Mouse (Mus musculus) urinary bladder, postnatal 0 days (tissue): ENCODE results near the gene Cops6. TPM values are rescaled to one million over a fixed set of nuclear protein-coding genes. Genes with fewer than 3 reads are reported as not detected.

Experiments
- microRNA counts: library from miRNA; unstranded; fragments of <30 nt; microRNA quantifications from one replicate; lab custom pipeline; 2016
- microRNA-seq: library from miRNA; unstranded; fragments of <30 nt; microRNA quantifications from one replicate; pipeline ENCODE4, GENCODE M21; 2016
- polyA plus RNA-seq: library from polyadenylated mRNA; unstranded; fragments of >200 nt; fragmentation: Nextera tagmentation; extraction: Ambion mirVana; gene quantifications from 2 replicates; pipeline ENCODE4 v1.2.1, GENCODE M21; 2015

Cops6 gene
- polyA plus RNA-seq, result 224 and 240 TPM in 2 replicates

GRCm38 (mm10) chr5:138160842-138161665 is at the start of gene Cops6:
Gene Cops6 (plus strand): TSS chr5:138161071.

GRCm38 (mm10) chr5:138116255-138117198 is 44.3 kb upstream of the Cops6 start, which contains the start of gene Zscan21:
Gene Zscan21 (plus strand): TSS chr5:138116903.

DNA sequence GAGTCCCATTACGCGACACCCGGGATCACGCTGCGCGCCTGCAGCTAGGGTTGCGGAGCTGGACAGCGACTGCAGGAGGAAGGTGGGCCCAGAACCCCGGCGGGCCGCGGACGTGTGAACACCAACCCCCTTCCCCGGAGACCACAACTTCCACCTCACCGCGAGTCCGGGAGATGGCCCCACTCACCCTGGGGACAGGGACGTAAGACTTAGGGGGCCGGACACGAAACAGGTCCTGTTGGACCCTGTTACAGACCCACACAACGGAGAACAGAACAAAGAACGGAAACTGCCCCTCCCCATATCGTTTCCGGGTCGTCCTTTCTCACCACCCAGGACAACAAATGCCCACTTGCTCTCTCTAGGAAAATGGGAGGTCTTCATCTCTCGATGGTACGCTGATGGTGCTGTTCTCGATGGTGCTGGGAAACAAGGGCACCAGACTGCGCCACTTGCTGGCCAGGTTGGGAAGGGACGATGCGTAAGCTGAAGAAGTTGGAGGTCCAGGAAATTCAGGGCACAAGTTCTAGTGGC is 5.4 kb upstream of the Cops6 start, which contains the start of gene Zfp113:
Zfp113 (minus strand) TSS at position 302 of the 534 bp plus-strand sequence.

DNA sequence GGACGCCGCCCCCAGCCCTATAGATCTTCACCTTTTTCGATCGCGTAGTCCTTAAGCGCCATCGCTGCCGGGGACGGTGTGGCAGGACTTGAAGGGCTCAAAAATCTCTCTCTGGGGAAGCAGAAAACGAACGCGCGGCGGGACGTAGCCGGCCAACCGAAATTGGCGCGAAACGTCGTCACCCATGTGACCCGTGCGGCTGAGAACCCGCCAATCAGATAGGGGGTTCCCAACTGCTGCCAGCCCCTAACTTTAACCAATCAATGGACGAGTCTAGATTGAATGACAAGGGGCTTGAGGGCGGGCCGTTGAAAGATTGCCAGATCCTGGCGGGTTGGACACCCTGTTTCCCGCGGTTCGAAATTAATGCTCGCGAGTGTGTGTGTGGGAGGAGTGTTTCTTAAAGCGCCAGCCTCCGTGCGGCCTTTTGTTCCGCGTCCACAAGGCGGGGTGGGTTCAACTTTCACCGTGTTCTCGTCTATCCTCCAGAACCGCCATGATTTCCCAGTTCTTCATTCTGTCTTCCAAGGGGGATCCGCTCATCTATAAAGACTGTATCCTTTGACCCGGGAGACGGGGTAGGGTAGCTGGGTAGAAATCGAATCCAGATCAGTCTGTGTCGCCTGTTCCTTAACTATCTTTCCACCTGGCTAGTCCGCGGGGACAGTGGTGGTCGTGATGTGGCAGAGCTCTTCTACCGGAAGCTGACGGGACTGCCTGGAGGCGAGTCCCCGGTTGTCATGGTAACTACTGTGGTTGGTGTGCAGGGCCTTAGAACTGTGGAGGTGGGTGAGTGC is 11.0 kb downstream of the Cops6 start, which contains the start of the genes Ap4m1 and Mcm7:
Ap4m1 (plus strand) TSS at position 308 of the 797 bp plus-strand sequence.
Mcm7 (minus strand) TSS at position 728 of the 797 bp plus-strand sequence.

DNA sequence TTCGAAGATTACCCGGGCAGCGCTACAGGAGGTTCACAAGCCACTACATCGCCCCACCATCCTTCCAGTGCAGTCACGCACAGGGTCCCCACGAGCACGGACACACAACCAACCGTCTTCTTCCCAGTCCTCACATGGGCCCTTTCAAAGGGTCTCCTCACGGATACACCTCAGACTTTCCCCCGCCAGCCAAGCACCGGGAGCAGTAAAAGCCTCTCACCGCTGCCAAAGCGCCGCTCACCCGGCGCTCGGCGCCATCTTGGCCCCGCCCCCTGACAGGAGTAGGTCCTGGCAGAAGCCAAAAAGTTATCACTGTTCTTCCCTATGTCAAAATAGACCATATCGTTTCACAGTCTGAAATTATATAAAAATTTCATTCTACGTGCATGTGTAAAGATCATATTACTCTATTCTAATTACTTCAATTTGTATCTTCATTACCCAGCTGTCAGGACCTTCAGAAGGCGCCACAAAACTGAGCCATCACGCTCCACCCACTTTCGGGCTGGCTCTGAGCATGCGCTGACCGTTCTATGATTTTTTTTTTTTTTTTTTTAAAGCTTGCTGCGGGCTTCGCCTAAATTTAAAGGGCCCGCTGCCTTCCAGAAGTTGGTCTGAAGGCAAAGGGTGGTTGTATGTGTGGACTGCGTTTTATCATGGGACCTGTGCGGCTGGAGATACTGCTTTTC is 26.2 kb downstream of the Cops6 start, which contains the start of the genes Taf6 and Cnpy4:
Taf6 (minus strand) TSS at position 502 of the 689 bp plus-strand sequence.
Cnpy4 (plus strand) TSS at position 536 of the 689 bp plus-strand sequence.

GRCm38 (mm10) chr5:138193771-138194727 is 33.2 kb downstream of the Cops6 start, which contains the start of gene Mblac1:
Gene Mblac1 (plus strand): TSS chr5:138194314.

MicroRNA genes within 50 kb of the gene (microRNA counts, 519-probe panel; counts per million panel counts)
- microRNA mmu-miR-106b (lab: Ali Mortazavi, UCI) (4,090 counts per million, percentile 74 among the panel's probes with 10 or more counts), microRNA mmu-miR-25 (lab: Ali Mortazavi, UCI) (4,805 counts per million, percentile 89 among the panel's probes with 10 or more counts), microRNA mmu-miR-93 (lab: Ali Mortazavi, UCI) (3,760 counts per million, percentile 67 among the panel's probes with 10 or more counts)

Small RNA genes within 50 kb of the gene (microRNA-seq; reads per million reads assigned to microRNA genes)
- gene Mir106b (2,978 reads per million, percentile 85 among the genes with 10 or more reads in this experiment), gene Mir25 (387 reads per million, percentile 62 among the genes with 10 or more reads in this experiment), gene Mir93 (2,807 reads per million, percentile 84 among the genes with 10 or more reads in this experiment)

Other genes starting within 250 kb of the Cops6 start
- gene Cyp3a13, start 239.5 kb upstream of the Cops6 start, polyA plus RNA-seq, result 0.24 and 0.42 TPM in 2 replicates
- gene Gjc3, start 198.0 kb upstream of the Cops6 start, polyA plus RNA-seq, result 0.33 and 0.45 TPM in 2 replicates
- 0.28 and 0.48 TPM in 2 replicates for gene Azgp1, start 179.6 kb upstream of the Cops6 start, polyA plus RNA-seq
- not detected in 2 replicates for gene Smok3a, start 139.8 kb upstream of the Cops6 start, polyA plus RNA-seq
- not detected in 2 replicates for gene Smok3b, start 139.6 kb upstream of the Cops6 start, polyA plus RNA-seq
- not detected in 2 replicates for gene Smok3c, start 107.9 kb upstream of the Cops6 start, polyA plus RNA-seq
- 5.8 and 7.2 TPM in 2 replicates for gene Zkscan1, start 76.0 kb upstream of the Cops6 start, polyA plus RNA-seq
- 23.5 and 26.3 TPM in 2 replicates for gene Zscan21, start 44.2 kb upstream of the Cops6 start, polyA plus RNA-seq
- gene Zfp113, start 5.3 kb upstream of the Cops6 start, polyA plus RNA-seq, result 6.8 and 7.5 TPM in 2 replicates
- 9.8 and 10.3 TPM in 2 replicates for gene Ap4m1, start 10.9 kb downstream of the Cops6 start, polyA plus RNA-seq
- gene Mcm7, start 11.4 kb downstream of the Cops6 start, polyA plus RNA-seq, result 38.7 and 44.9 TPM in 2 replicates
- gene Taf6, start 26.4 kb downstream of the Cops6 start, polyA plus RNA-seq, result 33.7 and 34.9 TPM in 2 replicates
- 21.2 and 22.7 TPM in 2 replicates for gene Cnpy4, start 26.4 kb downstream of the Cops6 start, polyA plus RNA-seq
- gene Mblac1, start 33.2 kb downstream of the Cops6 start, polyA plus RNA-seq, result 8.4 and 9.6 TPM in 2 replicates
- gene Nxpe5, start 64.8 kb downstream of the Cops6 start, polyA plus RNA-seq, result 0.42 and 0.51 TPM in 2 replicates
- gene Lamtor4, start 94.4 kb downstream of the Cops6 start, polyA plus RNA-seq, result 71.9 and 85.1 TPM in 2 replicates
- 2.6 and 2.7 TPM in 2 replicates for gene BC037034, start 103.0 kb downstream of the Cops6 start, polyA plus RNA-seq
- 1.9 and 2.0 TPM in 2 replicates for gene Gal3st4, start 111.8 kb downstream of the Cops6 start, polyA plus RNA-seq
- gene Gm43720, start 118.9 kb downstream of the Cops6 start, polyA plus RNA-seq, result 0.12 and 0.25 TPM in 2 replicates
- 1.4 and 1.5 TPM in 2 replicates for gene Gpc2, start 118.9 kb downstream of the Cops6 start, polyA plus RNA-seq
- gene Stag3, start 119.2 kb downstream of the Cops6 start, polyA plus RNA-seq, result 0.61 and 1.1 TPM in 2 replicates
- not detected in 2 replicates for gene Pvrig, start 180.9 kb downstream of the Cops6 start, polyA plus RNA-seq